ENCODE assay signal across 20 mouse cellular contexts in the genomic region with DNA sequence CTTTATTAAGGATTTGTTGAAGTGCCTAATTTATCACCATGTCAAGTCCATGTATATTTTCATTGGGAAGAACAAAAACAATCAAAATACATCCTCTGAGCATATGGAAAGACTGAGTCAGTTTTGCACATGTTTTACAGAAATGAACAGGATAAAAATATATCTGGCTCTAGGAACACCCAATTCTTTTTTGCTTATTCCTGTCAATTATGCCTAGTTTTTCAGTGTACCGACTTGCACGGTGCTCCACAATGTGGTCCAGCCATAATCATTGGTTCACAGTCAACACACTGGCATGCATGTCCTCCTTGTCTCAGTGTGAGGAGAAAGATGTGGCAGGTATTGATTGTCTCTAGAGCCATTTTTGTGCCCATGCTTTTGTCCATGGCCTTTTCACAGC. TPM values are rescaled to one million over a fixed set of nuclear protein-coding genes. Genes with fewer than 3 reads are reported as not detected.
"Had no signal": no experiment of that assay in that cellular context is flagged by ENCODE, and none has a peak within 500 bp of the region (broad histone marks: within the 10 kb centered on the region; RNA-seq: fewer than 3 reads in every experiment).

No protein-coding gene starts in this region.

- DNase-seq: lung, adult 18-20 months; lung, embryonic 14.5 days; lung, postnatal 10 days; lung, postnatal 4 days; midbrain, embryonic 14.5 days; retina, postnatal 1 day; right cerebral cortex, adult 18-20 months; right cerebral cortex, postnatal 25 days; right cerebral cortex, postnatal 4 days; spleen, adult 18-20 months; thymus, adult 2 months; thymus, postnatal 25 days; thymus, postnatal 4 days had no signal

- H3K27ac ChIP-seq: midbrain, embryonic 10.5 days; midbrain, embryonic 12.5 days; neural tube, embryonic 13.5 days; neural tube, embryonic 15.5 days had no signal

- H3K4me3 ChIP-seq: midbrain, embryonic 10.5 days; midbrain, embryonic 12.5 days; myocyte; neural tube, embryonic 13.5 days; neural tube, embryonic 15.5 days had no signal

- ATAC-seq: midbrain, embryonic 16.5 days had no signal

RNA-seq across cellular contexts. Expression of a gene that starts 58.3 kb away (rescaled TPM):
- total RNA-seq: megakaryocyte-erythroid progenitor cell, adult 5-6 weeks had no signal
